Mouse (Mus musculus) kidney, adult 8-10 months (tissue): ENCODE data around the gene Ifi205.
"Not testable (repeated sequence)": the region's sequence is repeated elsewhere in the genome, so short reads cannot be mapped to it uniquely, and the experiment has no call there.

Experiments used
- DNase-seq, 2 experiments: peaks; one replicate each; pipeline ENCODE4 v3.0.0; 2022

The Ifi205 gene

GRCm38 (mm10) chr1:174031698-174032097 is at the start of gene Ifi205:
Gene Ifi205 (minus strand): TSS chr1:174031810.
- DNase-seq, result no peak

- no peak for DNase-seq
Measured at GRCm38 (mm10) chr1:174066305-174066704, 34.7 kb upstream of the Ifi205 start, which contains the start of gene Olfr430. Gene Olfr430 (plus strand): TSS chr1:174066605.

- no peak for DNase-seq
Measured at GRCm38 (mm10) chr1:174055248-174055647, 23.6 kb upstream of the Ifi205 start.

DNA sequence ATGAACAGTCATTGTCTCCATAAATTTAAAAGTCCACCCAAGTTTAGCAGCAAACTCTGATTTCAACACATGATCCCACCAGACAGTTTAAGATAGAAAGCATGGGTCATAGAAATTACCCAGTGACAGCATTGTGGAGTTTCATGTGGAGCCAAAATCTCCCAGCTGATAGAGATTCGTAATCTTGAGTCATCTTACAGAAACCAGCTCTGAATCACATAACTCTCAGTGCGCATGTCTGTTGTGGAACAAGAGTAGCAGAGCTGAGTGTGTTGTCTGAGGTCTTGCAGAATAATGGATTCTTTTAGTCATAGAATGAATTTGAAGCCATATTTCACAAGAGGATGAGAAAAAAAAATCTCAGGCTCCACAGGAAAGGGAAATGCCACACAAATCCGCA is 21.4 kb upstream of the Ifi205 start:
- DNase-seq, result no peak

DNA sequence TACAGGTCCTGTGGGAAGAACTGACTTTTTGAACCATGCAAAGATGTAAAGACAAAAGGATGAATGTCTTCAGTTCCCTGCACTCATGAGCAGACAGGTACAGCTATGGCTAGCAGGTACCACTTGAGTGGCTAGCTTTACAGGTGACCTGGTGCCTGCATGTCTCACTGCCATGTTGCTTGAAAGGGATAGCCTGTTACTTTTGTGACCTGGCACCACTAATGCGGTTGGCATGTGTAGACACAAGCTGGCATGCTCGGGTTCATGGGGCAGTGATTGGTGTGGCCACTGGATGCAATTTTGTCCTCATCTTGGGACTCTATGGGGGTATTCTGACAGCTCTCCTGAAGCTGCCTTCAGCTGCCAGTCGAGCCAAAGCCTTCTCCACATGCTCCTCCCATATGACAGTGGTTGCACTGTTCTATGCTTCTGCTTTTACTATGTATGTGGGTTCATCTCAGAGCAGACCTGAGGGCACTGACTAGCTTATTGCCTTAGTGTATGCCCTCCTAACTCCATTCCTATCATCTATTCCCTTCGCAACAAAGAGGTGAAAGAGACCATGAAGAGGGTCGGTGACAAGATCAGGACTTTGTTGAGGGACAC is 20.4 kb upstream of the Ifi205 start:
- no peak for DNase-seq

DNA sequence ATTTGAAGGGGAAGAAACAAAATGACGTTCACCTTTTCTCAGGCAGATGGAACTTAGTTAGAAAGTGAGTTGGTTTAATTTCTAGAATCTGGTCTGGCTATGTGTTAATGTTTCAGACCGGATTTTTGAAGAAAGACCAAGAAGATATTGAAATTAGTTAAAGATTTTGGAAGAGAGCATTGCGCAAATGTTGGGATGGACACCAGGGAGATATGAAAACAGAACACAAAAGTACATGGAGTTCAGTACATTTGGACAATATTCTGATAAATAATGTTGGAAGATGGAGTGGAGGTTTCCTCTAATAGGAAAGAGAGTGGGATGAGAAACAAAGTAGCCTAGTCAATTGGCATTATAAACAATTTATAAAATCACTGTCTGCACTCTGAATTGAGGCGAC is 19.9 kb upstream of the Ifi205 start:
- DNase-seq, result no peak

DNA sequence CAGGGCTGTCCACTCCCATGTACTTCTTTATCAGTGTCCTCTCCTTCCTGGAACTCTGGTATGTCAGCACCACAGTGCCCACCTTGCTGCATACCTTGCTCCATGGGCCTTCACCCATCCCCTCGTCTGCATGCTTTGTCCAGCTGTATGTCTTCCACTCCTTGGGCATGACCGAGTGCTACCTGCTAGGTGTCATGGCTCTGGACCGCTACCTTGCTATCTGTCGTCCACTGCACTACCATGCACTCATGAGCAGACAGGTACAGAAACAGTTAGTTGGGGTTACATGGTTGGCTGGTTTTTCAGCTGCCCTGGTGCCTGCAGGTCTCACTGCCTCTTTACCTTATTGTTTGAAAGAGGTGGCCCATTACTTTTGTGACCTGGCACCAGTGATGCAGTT is 18.9 kb upstream of the Ifi205 start:
- no peak for DNase-seq

- DNase-seq, result not testable (repeated sequence)
Measured at GRCm38 (mm10) chr1:174049357-174049756, 17.7 kb upstream of the Ifi205 start.

DNA sequence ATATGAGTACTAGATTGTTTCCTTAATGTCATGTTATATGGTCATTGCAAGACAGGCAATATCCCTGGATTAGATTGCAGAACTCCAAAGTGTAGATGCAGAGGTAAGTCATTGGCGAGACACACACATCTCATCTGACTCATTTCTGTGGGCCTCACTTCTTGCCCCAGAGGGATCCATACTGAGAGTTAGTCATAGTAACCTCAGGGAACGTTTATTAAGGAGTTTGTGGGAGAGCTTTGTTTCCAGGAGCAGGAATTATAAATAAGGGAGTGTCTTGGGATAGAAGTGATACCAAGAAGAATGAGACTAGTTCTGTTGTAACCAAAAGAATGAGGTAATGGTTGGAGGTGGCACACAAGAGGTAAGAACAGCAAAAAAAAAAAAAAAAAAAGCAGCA is 17.3 kb upstream of the Ifi205 start, which contains the start of gene Olfr432:
Gene Olfr432, plus strand, starts transcription at position 313 of the 400 bp plus-strand sequence.
- DNase-seq, result no peak

GRCm38 (mm10) chr1:174048227-174048626 is 16.6 kb upstream of the Ifi205 start:
- not testable (repeated sequence) for DNase-seq

GRCm38 (mm10) chr1:174044431-174044830 is 12.8 kb upstream of the Ifi205 start:
- DNase-seq, result no peak

DNA sequence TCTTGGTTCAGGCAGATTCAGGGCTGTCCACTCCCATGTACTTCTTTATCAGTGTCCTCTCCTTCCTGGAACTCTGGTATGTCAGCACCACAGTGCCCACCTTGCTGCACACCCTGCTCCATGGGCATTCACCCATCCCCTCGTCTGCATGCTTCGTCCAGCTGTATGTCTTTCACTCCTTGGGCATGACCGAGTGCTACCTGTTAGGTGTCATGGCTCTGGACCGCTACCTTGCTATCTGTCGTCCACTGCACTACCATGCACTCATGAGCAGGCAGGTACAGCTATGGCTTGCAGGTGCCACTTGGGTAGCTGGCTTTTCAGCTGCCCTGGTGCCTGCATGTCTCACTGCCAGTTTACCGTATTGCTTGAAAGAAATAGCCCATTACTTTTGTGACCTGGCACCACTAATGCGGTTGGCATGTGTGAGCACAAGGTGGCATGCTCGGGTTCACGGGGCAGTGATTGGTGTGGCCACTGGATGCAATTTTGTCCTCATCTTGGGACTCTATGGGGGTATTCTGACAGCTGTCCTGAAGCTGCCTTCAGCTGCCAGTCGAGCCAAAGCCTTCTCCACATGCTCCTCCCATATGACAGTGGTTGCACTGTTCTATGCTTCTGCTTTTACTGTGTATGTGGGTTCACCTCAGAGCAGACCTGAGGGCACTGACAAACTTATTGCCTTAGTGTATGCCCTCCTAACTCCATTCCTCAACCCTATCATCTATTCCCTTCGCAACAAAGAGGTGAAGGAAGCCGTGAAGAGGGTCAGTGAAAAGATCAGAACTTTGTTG is 10.7 kb upstream of the Ifi205 start:
- DNase-seq, result not testable (repeated sequence)

DNA sequence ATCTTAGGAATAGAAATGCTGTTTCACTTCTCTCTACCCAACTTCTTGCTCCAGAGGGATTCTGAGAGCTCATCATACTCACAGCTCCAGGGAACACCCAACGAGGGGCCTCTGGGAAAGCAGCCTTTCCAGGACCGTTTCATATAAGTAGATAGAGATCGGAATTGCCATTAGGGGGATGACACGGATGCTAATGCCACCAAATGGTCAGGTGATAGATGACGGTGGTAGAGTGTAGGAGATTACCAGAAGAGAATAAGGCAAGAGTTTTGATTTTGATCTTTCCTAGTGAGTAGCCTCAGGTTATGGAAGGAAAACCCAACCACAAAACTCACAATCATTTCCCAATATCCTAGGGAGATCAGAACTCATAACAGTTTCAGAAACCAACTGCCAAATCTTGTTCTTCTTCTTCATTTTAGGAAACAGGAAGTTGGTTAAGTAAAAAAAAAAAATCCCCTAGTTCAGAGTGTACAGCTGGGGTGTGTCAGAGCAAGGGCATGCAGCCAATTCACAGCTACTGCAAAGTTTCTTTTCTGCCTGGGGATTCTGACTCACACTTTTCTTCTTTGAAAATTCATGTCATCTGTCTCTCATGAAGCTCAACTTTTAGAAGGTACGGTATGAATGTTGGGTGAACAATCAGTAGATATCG is 9.0 kb upstream of the Ifi205 start, which contains the start of gene Olfr433:
Gene Olfr433, plus strand, starts transcription at position 183 of the 655 bp plus-strand sequence.
- DNase-seq, result peak; percentile 18 to 32

GRCm38 (mm10) chr1:174038480-174038879 is 6.9 kb upstream of the Ifi205 start:
- DNase-seq, result no peak

- no peak for DNase-seq
Measured at GRCm38 (mm10) chr1:174035841-174036240, 4.2 kb upstream of the Ifi205 start.

GRCm38 (mm10) chr1:174007050-174007449 is 24.6 kb downstream of the Ifi205 start:
- not testable (repeated sequence) for DNase-seq

DNA sequence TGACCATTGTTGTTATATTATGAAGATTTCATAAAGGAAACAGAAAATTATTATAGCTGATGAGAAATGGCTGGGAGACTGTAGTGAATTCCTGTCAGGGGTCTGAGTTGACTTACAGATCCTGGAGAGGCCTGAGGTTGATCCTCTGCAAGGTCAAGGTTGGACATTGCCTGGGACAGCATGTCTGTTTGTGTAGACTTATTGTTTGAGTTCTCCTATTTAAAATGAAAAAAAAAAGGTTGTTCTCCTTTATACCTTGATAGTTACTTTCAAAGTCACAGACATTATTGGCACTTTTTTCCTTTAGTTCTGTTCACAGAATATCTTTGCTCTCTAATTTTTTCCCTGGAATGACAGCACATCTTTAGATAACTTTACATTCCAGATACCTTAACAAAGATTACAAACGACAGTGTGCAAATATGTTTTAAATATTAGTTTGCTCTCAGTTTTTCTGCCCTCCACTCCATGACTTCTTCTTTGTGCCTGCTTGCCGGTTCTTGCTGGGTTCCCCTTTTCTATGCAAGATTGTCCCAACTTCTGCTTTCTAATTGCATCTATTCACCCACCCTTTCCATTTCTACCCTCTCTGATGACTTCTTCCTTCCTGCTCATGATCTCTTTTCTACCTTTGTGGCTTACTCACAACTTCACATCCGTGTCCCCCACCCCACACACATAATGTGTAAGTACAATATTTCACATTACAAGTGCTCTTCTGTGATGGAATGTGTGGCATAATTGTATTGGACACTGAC is 27.1 kb downstream of the Ifi205 start:
- DNase-seq, result not testable (repeated sequence)

DNA sequence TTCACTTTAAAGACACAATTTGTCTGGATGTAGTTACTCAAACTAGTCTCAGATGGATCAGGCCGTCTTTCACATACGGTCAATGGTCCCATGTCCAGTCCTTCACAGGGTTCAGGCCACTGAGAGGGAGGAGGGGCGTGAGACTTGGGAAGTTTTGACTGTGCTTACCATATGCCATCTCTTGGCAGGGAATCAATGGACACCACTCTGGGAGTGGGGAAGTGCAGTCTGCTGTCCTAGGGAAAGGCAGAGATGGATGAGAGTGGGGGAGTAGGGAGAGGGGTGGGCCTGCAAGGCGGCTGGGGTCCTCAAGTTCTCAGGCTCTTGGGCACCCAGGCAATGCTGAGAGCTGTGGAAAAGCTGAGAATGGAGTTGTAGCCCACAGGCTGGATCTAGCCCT is 36.6 kb downstream of the Ifi205 start:
- DNase-seq, result no peak

GRCm38 (mm10) chr1:173982694-173983305 is 48.8 kb downstream of the Ifi205 start, which contains the start of gene Ifi202b:
Gene Ifi202b (minus strand): TSS chr1:173982744.
- DNase-seq, result not testable (repeated sequence)

DNA sequence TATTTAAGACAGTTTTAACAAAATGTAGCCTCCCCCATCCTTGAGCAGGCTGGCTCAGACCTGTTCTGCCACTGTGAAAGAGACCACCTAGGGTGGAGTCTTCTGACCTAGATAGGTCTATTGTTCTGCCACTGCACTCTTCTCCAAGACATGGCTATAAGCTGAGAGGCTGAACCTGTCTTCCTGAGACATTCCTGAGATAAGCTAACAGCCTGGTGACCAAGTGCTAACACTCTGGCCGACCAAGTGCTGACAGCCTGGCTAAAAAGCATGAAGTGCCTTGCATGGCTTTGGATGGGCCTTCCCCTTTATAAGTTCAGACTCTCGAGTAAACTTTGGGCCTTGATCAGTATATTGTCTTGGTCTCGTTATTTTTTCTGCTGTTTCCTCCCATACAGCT is 50.6 kb downstream of the Ifi205 start:
- not testable (repeated sequence) for DNase-seq

DNA sequence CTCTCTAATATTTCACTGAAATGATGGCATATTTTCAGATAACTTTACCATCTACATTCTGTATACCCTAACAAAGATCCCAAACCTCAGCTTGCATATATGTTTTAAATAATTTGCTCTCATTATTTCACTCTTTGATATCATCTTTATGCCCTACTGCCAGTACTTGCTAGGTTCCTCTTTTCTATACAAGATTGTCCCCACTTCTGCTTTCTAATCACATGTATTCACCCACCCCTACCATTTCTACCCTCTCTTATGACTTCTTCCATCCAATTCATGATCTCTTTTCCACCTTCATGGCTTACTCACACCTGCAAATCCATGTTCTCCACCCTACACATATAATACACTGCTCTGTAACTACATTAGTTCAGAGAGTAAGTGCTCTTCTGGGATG is 54.0 kb downstream of the Ifi205 start:
- no peak for DNase-seq

DNA sequence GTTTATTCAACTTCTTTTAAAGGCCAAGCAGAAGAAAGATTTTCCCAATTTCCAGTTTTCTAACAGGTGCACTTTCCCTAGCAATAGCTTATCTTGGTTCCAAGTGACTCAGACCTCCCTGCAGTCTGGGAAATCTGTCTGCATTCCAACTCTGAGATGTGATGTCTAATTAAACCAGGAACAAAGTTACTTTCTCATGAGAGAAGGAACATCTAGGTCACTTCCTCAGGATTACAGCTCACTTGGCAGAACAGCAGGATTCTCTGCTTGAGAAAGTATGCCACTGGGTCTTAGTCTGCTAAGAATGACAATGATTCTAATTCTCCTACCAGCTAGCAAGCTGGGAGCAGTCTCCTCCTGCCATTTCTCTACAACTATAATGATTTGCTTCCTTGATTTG is 58.5 kb downstream of the Ifi205 start:
- DNase-seq, result no peak
